Mouse (Mus musculus) liver, adult (tissue): ENCODE results near the gene Wdr47.

Source experiments
- GATA4 ChIP-seq: IDR thresholded peaks from 2 replicates; pipeline ENCODE4 v1.6.1; 2014; ENCODE audit warnings: mild to moderate bottlenecking, low read length; ENCODE audit not compliant: insufficient replicate concordance

Wdr47 gene

GRCm38 (mm10) chr3:108676616-108677015 is 85.5 kb downstream of the Wdr47 start:
- no peak for TF ChIP-seq GATA4

- no peak for TF ChIP-seq GATA4
These were observed 89.9 kb downstream of the Wdr47 start for GRCm38 (mm10) chr3:108681004-108681403.

GRCm38 (mm10) chr3:108685701-108686100 is 94.6 kb downstream of the Wdr47 start:
- TF ChIP-seq GATA4: no peak

- TF ChIP-seq GATA4: no peak
These were observed 97.9 kb downstream of the Wdr47 start for GRCm38 (mm10) chr3:108689015-108689441.

- TF ChIP-seq GATA4: no peak
These were observed 98.4 kb downstream of the Wdr47 start for GRCm38 (mm10) chr3:108689446-108689845.

GRCm38 (mm10) chr3:108689979-108690378 is 98.9 kb downstream of the Wdr47 start:
- TF ChIP-seq GATA4: no peak

- no peak for TF ChIP-seq GATA4
These were observed 103.2 kb downstream of the Wdr47 start for GRCm38 (mm10) chr3:108694321-108694720.
